Mouse (Mus musculus) cortical plate, adult 2 months (tissue): ENCODE measurements around the gene Mboat1.

Experiments
- CTCF ChIP-seq: fragments of 200-500 bp; IDR thresholded peaks from 2 replicates; pipeline ENCODE4 v1.5.1; 2011; ENCODE audit warnings: mild to moderate bottlenecking, control low read depth, low read length; ENCODE audit not compliant: insufficient read depth; ENCODE audit errors: extremely low read depth
- POLR2A ChIP-seq: fragments of 200-500 bp; IDR thresholded peaks from 2 replicates; pipeline ENCODE4 v1.6.1; 2011; ENCODE audit warnings: mild to moderate bottlenecking, low read length, control low read depth; ENCODE audit not compliant: insufficient read depth; ENCODE audit errors: extremely low read depth

DNA sequence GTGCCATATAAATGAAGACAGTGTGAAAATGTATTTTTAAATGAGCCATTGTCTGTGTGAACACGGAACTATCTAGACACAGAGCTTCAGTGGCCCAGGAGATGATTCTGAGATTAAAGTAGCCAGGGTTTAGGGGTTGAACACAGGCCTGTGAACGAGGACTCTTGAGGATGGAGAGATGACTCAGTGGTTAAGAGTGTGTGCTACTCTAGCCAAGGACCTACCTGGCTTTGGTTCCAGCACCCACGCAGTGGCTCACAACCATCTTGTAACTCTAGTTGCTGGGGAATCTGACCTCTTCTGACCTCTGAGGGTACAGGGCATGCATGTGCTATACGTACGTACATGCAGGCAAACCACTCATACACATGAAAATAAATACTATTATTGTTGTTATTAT lies 3.9 kb downstream of the Mboat1 start:
- TF ChIP-seq POLR2A = no peak
- TF ChIP-seq CTCF = no peak
